Mouse (Mus musculus) embryonic facial prominence, embryonic 14.5 days (tissue): Measurements from ENCODE around the gene Gm10570. TPM values are rescaled to one million over a fixed set of nuclear protein-coding genes. Genes with fewer than 3 reads are reported as not detected.
A peak's percentile ranks its signal among the peaks of the same experiment; 100 is the strongest.

Source experiments
- ATAC-seq: fragments of 200-750 bp; cut with Nextera tagmentation; 2 replicates; pipeline ENCODE4 v1.8.0; 2017; ENCODE audit warnings: low read depth, moderate number of reproducible peaks, moderate TSS enrichment
- DNase-seq: peaks from one replicate; pipeline ENCODE4 v3.0.0-alpha.2; 2015; ENCODE audit warnings: low spot score
- H3K27ac ChIP-seq: fragments of 300-500 bp; sonication (generic); replicated peaks from 2 replicates; pipeline ENCODE4 v1.5.1; 2014; ENCODE audit warnings: low read depth, mild to moderate bottlenecking, low read length, moderate library complexity
- H3K27me3 ChIP-seq: fragments of 300-500 bp; sonication (generic); replicated peaks from 2 replicates; pipeline ENCODE4 v1.6.1; 2014; ENCODE audit warnings: low read length; ENCODE audit not compliant: control insufficient read depth, insufficient read depth
- H3K36me3 ChIP-seq: fragments of 300-500 bp; sonication (generic); 2 replicates; pipeline ENCODE4 v1.6.1; 2014; ENCODE audit warnings: low read length, mixed read lengths; ENCODE audit not compliant: control insufficient read depth, insufficient read depth
- H3K4me1 ChIP-seq: fragments of 300-500 bp; sonication (generic); 2 replicates; pipeline ENCODE4 v1.6.1; 2014; ENCODE audit warnings: antibody characterized with exemption, low read length; ENCODE audit not compliant: control insufficient read depth, insufficient read depth
- H3K4me2 ChIP-seq: fragments of 300-500 bp; sonication (generic); 2 replicates; pipeline ENCODE4 v1.6.1; 2014; ENCODE audit warnings: low read depth, mild to moderate bottlenecking, low read length, moderate library complexity, mixed read lengths
- H3K4me3 ChIP-seq: fragments of 300-500 bp; sonication (generic); 2 replicates; pipeline ENCODE4 v1.5.1; 2014; ENCODE audit warnings: low read depth, mild to moderate bottlenecking, low read length
- H3K9ac ChIP-seq: fragments of 300-500 bp; sonication (generic); 2 replicates; pipeline ENCODE4 v1.6.1; 2014; ENCODE audit warnings: low read depth, mild to moderate bottlenecking, low read length, moderate library complexity, mixed read lengths
- H3K9me3 ChIP-seq: fragments of 300-500 bp; sonication (generic); 2 replicates; pipeline ENCODE4 v1.6.1; 2016; ENCODE audit warnings: low read length; ENCODE audit not compliant: control insufficient read depth
- WGBS: fragments of 180-500 bp; shearing (Covaris S2); extraction: QIAGEN DNeasy Blood & Tissue Kit; methylation state at CpG from one replicate; pipeline ENCODE4 v1.1.7; 2014; 5-methylcytosine and 5-hydroxymethylcytosine counted together
- polyA plus RNA-seq: library from polyadenylated mRNA; unstranded; fragments of >200 nt; fragmentation: Nextera tagmentation; extraction: Ambion mirVana; gene quantifications from 2 replicates; pipeline ENCODE4 v1.2.1, GENCODE M21; 2014

Gm10570 gene
- polyA plus RNA-seq, 1 experiment from 2014 or later: not detected

GRCm38 (mm10) chr4:130270611-130271347 lies 37.7 kb downstream of the Gm10570 start:
- Histone ChIP-seq H3K9me3 (no peaks in the 10 kb centered on the region), H3K36me3 (0 out of 2 replicates have a peak, but pooled peaks cover 11% of the 10 kb centered on the region), H3K27ac (no peak overlapping the region), H3K4me2 (no peak overlapping the region), H3K9ac (no peak overlapping the region), H3K27me3 (no peaks in the 10 kb centered on the region), H3K4me3 (no peak overlapping the region), H3K4me1 (peaks cover 8% of the 10 kb centered on the region)
- ATAC-seq: no peak
- DNase-seq: no peak
- WGBS: 85% methylated on average over 6 of the region's 6 CpGs

- Histone ChIP-seq H3K4me3 (no peak overlapping the region), H3K27ac (no peak overlapping the region), H3K9me3 (no peaks in the 10 kb centered on the region), H3K9ac (no peak overlapping the region), H3K36me3 (0 out of 2 replicates have a peak, but pooled peaks cover 11% of the 10 kb centered on the region), H3K27me3 (no peaks in the 10 kb centered on the region), H3K4me1 (peaks cover 5% of the 10 kb centered on the region; the same call in 1 of the 2 replicates), H3K4me2 (no peak overlapping the region)
- 85% methylated on average over 8 of the region's 8 CpGs for WGBS
- ATAC-seq (no peak), DNase-seq (no peak)
Observed at GRCm38 (mm10) chr4:130270089-130270488, 38.4 kb downstream of the Gm10570 start.

- ATAC-seq (no peak), DNase-seq (no peak)
- no peak overlapping the region for H3K4me3 ChIP-seq
- no peak overlapping the region for H3K9ac ChIP-seq
- peaks cover 7% of the 10 kb centered on the region for H3K4me1 ChIP-seq
- no peaks in the 10 kb centered on the region for H3K9me3 ChIP-seq
- no peak overlapping the region for H3K4me2 ChIP-seq
- H3K27me3 ChIP-seq: no peaks in the 10 kb centered on the region
- no peak overlapping the region for H3K27ac ChIP-seq
- WGBS: 85% methylated on average over 10 of the region's 10 CpGs
- H3K36me3 ChIP-seq: 0 out of 2 replicates have a peak, but pooled peaks cover 17% of the 10 kb centered on the region
Observed at GRCm38 (mm10) chr4:130268736-130269135, 39.7 kb downstream of the Gm10570 start.

- Histone ChIP-seq H3K27me3 (no peaks in the 10 kb centered on the region), H3K27ac (peak overlapping the region; percentile 42; the same call in 1 of the 2 replicates), H3K4me3 (no peak overlapping the region), H3K9me3 (no peaks in the 10 kb centered on the region), H3K36me3 (peaks cover 33% of the 10 kb centered on the region), H3K4me1 (peaks cover 4% of the 10 kb centered on the region; the same call in 1 of the 2 replicates), H3K4me2 (peak overlapping the region; percentile 24; the same call in 1 of the 2 replicates), H3K9ac (no peak overlapping the region)
- 69% methylated on average over 7 of the region's 7 CpGs for WGBS
- DNase-seq (no peak), ATAC-seq (0 out of 2 replicates have a peak, but pooled peaks have one; percentile 19)
Observed at GRCm38 (mm10) chr4:130267069-130267468, 41.4 kb downstream of the Gm10570 start.

GRCm38 (mm10) chr4:130266601-130267000 lies 41.9 kb downstream of the Gm10570 start:
- H3K9ac ChIP-seq: no peak overlapping the region
- H3K4me3 ChIP-seq: no peak overlapping the region
- no peaks in the 10 kb centered on the region for H3K27me3 ChIP-seq
- peaks cover 38% of the 10 kb centered on the region for H3K36me3 ChIP-seq
- no peaks in the 10 kb centered on the region for H3K9me3 ChIP-seq
- H3K27ac ChIP-seq: peak overlapping the region; percentile 42; the same call in 1 of the 2 replicates
- no peak for ATAC-seq
- 51% methylated on average over 9 of the region's 9 CpGs for WGBS
- H3K4me2 ChIP-seq: peak overlapping the region; percentile 24; the same call in 1 of the 2 replicates
- DNase-seq: no peak
- H3K4me1 ChIP-seq: peaks cover 4% of the 10 kb centered on the region; the same call in 1 of the 2 replicates

- Histone ChIP-seq H3K4me1 (peaks cover 4% of the 10 kb centered on the region; the same call in 1 of the 2 replicates), H3K36me3 (peaks cover 47% of the 10 kb centered on the region), H3K27ac (no peak overlapping the region), H3K9me3 (no peaks in the 10 kb centered on the region), H3K27me3 (no peaks in the 10 kb centered on the region), H3K4me2 (no peak overlapping the region; the same call in 1 of the 2 replicates), H3K9ac (no peak overlapping the region), H3K4me3 (no peak overlapping the region)
- DNase-seq: peak; percentile 41
- peak; percentile 69; the same call in 1 of the 2 replicates for ATAC-seq
- WGBS: 24% methylated on average over 24 of the region's 24 CpGs
Observed at GRCm38 (mm10) chr4:130264698-130265349, 43.6 kb downstream of the Gm10570 start.

GRCm38 (mm10) chr4:130264131-130264530 lies 44.3 kb downstream of the Gm10570 start:
- Histone ChIP-seq H3K4me1 (peaks cover 4% of the 10 kb centered on the region; the same call in 1 of the 2 replicates), H3K9ac (no peak overlapping the region), H3K9me3 (no peaks in the 10 kb centered on the region), H3K36me3 (peaks cover 50% of the 10 kb centered on the region), H3K4me3 (no peak overlapping the region), H3K27ac (no peak overlapping the region), H3K27me3 (no peaks in the 10 kb centered on the region), H3K4me2 (no peak overlapping the region)
- DNase-seq: no peak
- 36% methylated on average over 7 of the region's 11 CpGs for WGBS
- ATAC-seq: no peak

GRCm38 (mm10) chr4:130260406-130260805 lies 48.1 kb downstream of the Gm10570 start:
- Histone ChIP-seq H3K27ac (no peak overlapping the region), H3K4me3 (no peak overlapping the region), H3K4me1 (peaks cover 4% of the 10 kb centered on the region; the same call in 1 of the 2 replicates), H3K9me3 (no peaks in the 10 kb centered on the region), H3K4me2 (no peak overlapping the region), H3K27me3 (no peaks in the 10 kb centered on the region), H3K36me3 (peaks cover 80% of the 10 kb centered on the region), H3K9ac (no peak overlapping the region)
- 31% methylated on average over 5 of the region's 5 CpGs for WGBS
- DNase-seq: no peak
- no peak for ATAC-seq
